Mouse (Mus musculus): Measurements from ENCODE around the gene Dnah8. TPM values are rescaled to one million over a fixed set of nuclear protein-coding genes. Genes with fewer than 3 reads are reported as not detected.
A peak's percentile ranks its signal among the peaks of the same experiment; 100 is the strongest.

The Dnah8 gene
- polyA plus RNA-seq, 1 experiment from 2014 or later, result 2.4 TPM

DNA sequence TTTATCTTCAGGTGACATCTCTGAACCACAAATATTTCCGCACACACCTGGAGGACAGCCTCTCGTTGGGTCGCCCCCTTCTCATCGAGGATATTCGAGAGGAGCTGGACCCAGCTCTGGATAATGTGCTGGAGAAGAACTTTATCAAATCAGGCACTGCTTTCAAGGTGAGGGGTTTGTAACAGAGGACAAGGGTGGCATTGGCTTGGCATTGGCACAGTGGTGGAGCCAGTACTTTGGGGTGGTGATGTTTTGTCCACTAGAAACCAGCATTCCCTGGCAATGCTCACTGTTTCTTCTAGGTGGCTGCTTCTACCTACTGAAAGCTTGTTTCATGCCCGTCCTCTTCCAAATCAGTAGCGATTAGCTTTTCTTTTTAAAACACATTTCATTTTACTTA lies 166.7 kb downstream of the Dnah8 start:
- H3K4me1 ChIP-seq (replicated peaks; ENCODE audit: control insufficient read depth, insufficient read depth, low read length), result no peaks in the 10 kb centered on the region
- no peaks in the 10 kb centered on the region for H3K27me3 ChIP-seq (ENCODE audit: control insufficient read depth, insufficient read depth, low read length)
- no peaks in the 10 kb centered on the region for H3K9me3 ChIP-seq (ENCODE audit: control insufficient read depth, low read length)
- DNase-seq (ENCODE audit: low spot score), result no peak
- WGBS, result 87% methylated on average over 7 of the region's 7 CpGs
- no peaks in the 10 kb centered on the region for H3K36me3 ChIP-seq (ENCODE audit: control insufficient read depth, insufficient read depth, low read length)
- no peak overlapping the region for H3K4me3 ChIP-seq (ENCODE audit: low read depth, low read length)
- no peak overlapping the region for H3K27ac ChIP-seq (ENCODE audit: low read depth, low read length)
- no peak for ATAC-seq (ENCODE audit: low FRiP score)
- H3K4me2 ChIP-seq (replicated peaks; ENCODE audit: low read depth, low read length), result no peak overlapping the region
- no peak overlapping the region for H3K9ac ChIP-seq (ENCODE audit: low read depth, low read length)

DNA sequence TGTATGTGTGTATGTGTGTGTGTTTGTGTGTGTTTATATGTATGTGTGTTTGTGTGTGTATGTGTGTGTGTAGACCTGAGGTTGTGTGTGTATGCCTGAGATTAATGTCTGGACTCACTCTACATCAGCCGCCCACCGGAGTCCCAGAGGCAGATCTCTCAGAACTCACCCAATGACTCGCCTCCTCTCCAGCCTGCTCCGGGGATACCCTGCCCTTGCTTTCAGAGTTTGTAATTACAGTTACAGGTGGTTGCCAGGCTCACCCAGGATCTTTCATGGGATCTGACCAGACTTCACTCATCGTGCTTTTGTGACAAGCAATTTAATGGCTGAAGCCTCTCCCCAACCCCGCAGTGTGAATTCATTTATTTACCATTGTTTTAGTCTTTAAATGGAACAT lies 168.2 kb downstream of the Dnah8 start:
- Histone ChIP-seq H3K27ac (ENCODE audit: low read depth, low read length) (no peak overlapping the region), H3K9ac (ENCODE audit: low read depth, low read length) (no peak overlapping the region), H3K36me3 (ENCODE audit: control insufficient read depth, insufficient read depth, low read length) (no peaks in the 10 kb centered on the region), H3K27me3 (ENCODE audit: control insufficient read depth, insufficient read depth, low read length) (no peaks in the 10 kb centered on the region), H3K4me1 (replicated peaks; ENCODE audit: control insufficient read depth, insufficient read depth, low read length) (no peaks in the 10 kb centered on the region), H3K9me3 (ENCODE audit: control insufficient read depth, low read length) (no peaks in the 10 kb centered on the region), H3K4me3 (ENCODE audit: low read depth, low read length) (no peak overlapping the region), H3K4me2 (replicated peaks; ENCODE audit: low read depth, low read length) (no peak overlapping the region)
- 87% methylated on average over 6 of the region's 6 CpGs for WGBS
- ATAC-seq (ENCODE audit: low FRiP score) (no peak), DNase-seq (ENCODE audit: low spot score) (no peak)

DNA sequence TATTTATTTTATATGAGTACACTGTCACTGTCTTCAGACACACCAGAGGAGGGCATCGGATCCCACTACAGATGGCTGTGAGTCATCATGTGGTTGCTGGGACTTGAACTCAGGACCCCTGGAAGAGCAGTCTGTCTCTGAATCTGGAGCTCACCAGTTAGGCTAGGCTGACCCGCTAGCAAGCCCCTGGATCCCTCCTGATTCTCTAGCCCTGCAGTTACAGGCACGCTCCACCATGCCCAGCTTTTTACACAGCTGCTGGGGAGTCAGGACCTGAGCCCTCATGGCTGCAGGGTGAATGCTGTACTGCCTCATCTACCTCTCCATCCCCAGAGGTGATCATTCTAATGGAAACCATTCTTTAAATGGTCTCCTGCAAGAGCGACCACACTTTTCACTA lies 172.5 kb downstream of the Dnah8 start:
- ATAC-seq (ENCODE audit: low FRiP score), result no peak
- Histone ChIP-seq H3K9me3 (ENCODE audit: control insufficient read depth, low read length) (no peaks in the 10 kb centered on the region), H3K4me3 (ENCODE audit: low read depth, low read length) (no peak overlapping the region), H3K27me3 (ENCODE audit: control insufficient read depth, insufficient read depth, low read length) (no peaks in the 10 kb centered on the region), H3K4me1 (replicated peaks; ENCODE audit: control insufficient read depth, insufficient read depth, low read length) (no peaks in the 10 kb centered on the region), H3K36me3 (ENCODE audit: control insufficient read depth, insufficient read depth, low read length) (no peaks in the 10 kb centered on the region), H3K4me2 (replicated peaks; ENCODE audit: low read depth, low read length) (no peak overlapping the region), H3K9ac (ENCODE audit: low read depth, low read length) (no peak overlapping the region), H3K27ac (ENCODE audit: low read depth, low read length) (no peak overlapping the region)
- DNase-seq (ENCODE audit: low spot score), result no peak
- WGBS, result 86% methylated on average over 4 of the region's 4 CpGs

DNA sequence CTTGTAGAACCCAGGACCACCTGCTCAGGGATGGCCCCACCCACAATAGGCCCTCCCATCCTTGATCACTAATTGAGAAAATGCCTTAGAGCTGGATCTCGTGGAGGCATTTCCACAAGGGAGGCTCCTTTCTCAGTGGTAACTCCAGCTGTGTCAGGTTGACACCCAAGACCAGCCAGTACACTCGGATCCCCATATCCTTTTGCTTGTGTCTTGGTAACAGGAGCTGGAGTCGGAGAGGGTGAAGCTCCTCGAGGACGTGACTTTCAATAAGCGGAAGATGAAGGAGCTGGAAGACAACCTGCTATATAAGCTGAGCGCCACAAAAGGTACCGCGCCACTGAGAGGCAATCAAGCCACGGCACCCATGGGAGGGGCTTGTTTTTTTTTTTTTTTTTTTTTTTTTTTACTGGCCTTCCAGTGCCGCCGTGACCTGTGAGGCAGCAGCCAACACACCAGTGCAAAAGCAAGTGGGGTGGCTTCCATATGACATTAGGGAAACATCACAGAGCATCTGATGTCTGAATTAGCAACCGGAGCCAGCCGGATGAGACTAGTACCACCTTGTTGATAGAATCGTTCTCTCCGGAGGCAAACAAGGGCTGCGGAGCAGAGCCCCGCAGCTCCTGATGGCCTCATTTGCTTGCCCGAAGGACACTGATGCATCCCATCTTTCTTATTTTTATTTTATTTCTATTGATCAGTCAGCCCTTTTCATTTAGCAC lies 176.3 kb downstream of the Dnah8 start:
- Histone ChIP-seq H3K9me3 (ENCODE audit: control insufficient read depth, low read length) (no peaks in the 10 kb centered on the region), H3K27ac (ENCODE audit: low read depth, low read length) (no peak overlapping the region), H3K4me3 (ENCODE audit: low read depth, low read length) (no peak overlapping the region), H3K9ac (ENCODE audit: low read depth, low read length) (no peak overlapping the region), H3K36me3 (ENCODE audit: control insufficient read depth, insufficient read depth, low read length) (no peaks in the 10 kb centered on the region), H3K27me3 (ENCODE audit: control insufficient read depth, insufficient read depth, low read length) (no peaks in the 10 kb centered on the region), H3K4me2 (replicated peaks; ENCODE audit: low read depth, low read length) (no peak overlapping the region), H3K4me1 (replicated peaks; ENCODE audit: control insufficient read depth, insufficient read depth, low read length) (no peaks in the 10 kb centered on the region; the same call in 1 of the 2 replicates)
- ATAC-seq (ENCODE audit: low FRiP score), result no peak
- WGBS, result 92% methylated on average over 19 of the region's 19 CpGs
- DNase-seq (ENCODE audit: low spot score), result no peak

DNA sequence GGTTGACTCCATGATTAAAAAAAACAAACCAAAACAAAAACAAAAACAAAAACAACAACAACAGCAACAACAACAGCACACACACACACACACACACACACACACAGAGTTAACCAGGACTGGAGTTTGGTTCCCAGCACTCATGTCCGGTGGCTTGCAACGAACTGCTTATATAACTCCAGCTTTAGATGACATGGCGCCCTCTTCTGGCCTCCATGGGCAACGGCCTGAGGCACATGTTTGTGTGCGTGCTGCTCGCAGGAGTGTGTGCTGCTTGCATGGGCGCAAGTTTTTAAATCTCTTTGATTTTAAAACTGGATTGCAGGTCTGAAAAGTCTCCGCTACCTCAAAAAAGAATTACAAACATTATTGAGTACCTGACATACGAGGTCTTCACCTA lies 179.5 kb downstream of the Dnah8 start:
- Histone ChIP-seq H3K9me3 (ENCODE audit: control insufficient read depth, low read length) (no peaks in the 10 kb centered on the region), H3K9ac (ENCODE audit: low read depth, low read length) (no peak overlapping the region), H3K27me3 (ENCODE audit: control insufficient read depth, insufficient read depth, low read length) (no peaks in the 10 kb centered on the region), H3K4me3 (ENCODE audit: low read depth, low read length) (no peak overlapping the region), H3K4me1 (replicated peaks; ENCODE audit: control insufficient read depth, insufficient read depth, low read length) (no peaks in the 10 kb centered on the region; the same call in 1 of the 2 replicates), H3K4me2 (replicated peaks; ENCODE audit: low read depth, low read length) (no peak overlapping the region), H3K27ac (ENCODE audit: low read depth, low read length) (no peak overlapping the region), H3K36me3 (ENCODE audit: control insufficient read depth, insufficient read depth, low read length) (no peaks in the 10 kb centered on the region)
- no peak for DNase-seq (ENCODE audit: low spot score)
- ATAC-seq (ENCODE audit: low FRiP score), result no peak
- WGBS, result 96% methylated on average over 9 of the region's 9 CpGs

DNA sequence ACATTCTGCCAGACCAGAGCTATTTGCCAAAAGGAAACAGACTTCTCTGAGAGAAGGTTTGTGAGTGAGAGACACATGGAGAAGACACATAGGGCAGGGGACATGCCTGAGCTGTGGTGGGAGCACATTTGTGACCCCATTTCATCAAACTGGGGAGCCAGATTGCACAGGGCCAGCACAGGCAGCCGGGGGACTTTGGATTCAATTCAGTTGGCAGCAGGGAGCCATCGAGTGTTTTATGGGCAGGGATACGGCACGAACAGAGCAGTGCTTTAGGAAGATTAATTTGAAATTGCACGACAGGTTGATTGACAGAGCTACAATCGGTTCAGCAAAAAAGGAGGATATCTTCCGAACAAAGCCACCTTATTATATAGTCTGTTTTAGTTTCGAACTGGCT lies 180.8 kb downstream of the Dnah8 start:
- no peak overlapping the region for H3K4me2 ChIP-seq (replicated peaks; ENCODE audit: low read depth, low read length)
- H3K9ac ChIP-seq (ENCODE audit: low read depth, low read length), result 0 out of 2 replicates have a peak overlapping the region, but pooled peaks have one; percentile 15
- H3K4me3 ChIP-seq (ENCODE audit: low read depth, low read length), result no peak overlapping the region
- DNase-seq (ENCODE audit: low spot score) (no peak), ATAC-seq (ENCODE audit: low FRiP score) (no peak)
- H3K4me1 ChIP-seq (replicated peaks; ENCODE audit: control insufficient read depth, insufficient read depth, low read length), result no peaks in the 10 kb centered on the region; the same call in 1 of the 2 replicates
- H3K36me3 ChIP-seq (ENCODE audit: control insufficient read depth, insufficient read depth, low read length), result no peaks in the 10 kb centered on the region
- WGBS, result 51% methylated on average over 8 of the region's 8 CpGs
- H3K27me3 ChIP-seq (ENCODE audit: control insufficient read depth, insufficient read depth, low read length), result no peaks in the 10 kb centered on the region
- H3K9me3 ChIP-seq (ENCODE audit: control insufficient read depth, low read length), result no peaks in the 10 kb centered on the region
- H3K27ac ChIP-seq (ENCODE audit: low read depth, low read length), result peak overlapping the region; percentile 30; the same call in 1 of the 2 replicates

DNA sequence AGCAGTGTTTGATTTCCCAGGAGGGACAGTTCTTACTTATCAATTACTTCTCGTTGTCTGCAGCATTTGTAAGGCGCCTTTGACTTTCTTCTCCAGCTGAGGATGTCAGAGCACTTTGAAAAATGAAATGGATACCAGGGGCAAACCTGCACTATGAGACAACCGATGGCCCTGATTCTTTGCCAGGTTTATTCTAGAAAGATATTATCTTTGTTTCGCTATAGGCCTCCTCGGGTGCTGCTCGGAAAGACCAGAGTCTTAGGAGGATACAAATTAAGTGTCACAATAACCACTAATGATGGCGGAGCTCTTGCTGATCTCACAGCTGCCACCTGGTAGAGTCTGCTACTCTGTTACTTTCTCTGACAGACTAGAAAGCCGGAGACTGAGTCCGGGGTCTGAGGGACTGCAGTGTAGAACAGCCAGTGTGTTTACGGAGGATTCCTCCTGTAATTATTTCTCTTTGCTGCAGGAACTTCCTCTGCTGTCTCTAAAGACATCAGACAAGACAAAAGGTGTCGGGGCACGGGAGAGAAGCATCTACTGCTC lies 181.4 kb downstream of the Dnah8 start:
- H3K27me3 ChIP-seq (ENCODE audit: control insufficient read depth, insufficient read depth, low read length), result no peaks in the 10 kb centered on the region
- H3K4me1 ChIP-seq (replicated peaks; ENCODE audit: control insufficient read depth, insufficient read depth, low read length), result no peaks in the 10 kb centered on the region; the same call in 1 of the 2 replicates
- DNase-seq (ENCODE audit: low spot score) (peak; percentile 36), ATAC-seq (ENCODE audit: low FRiP score) (no peak)
- H3K4me2 ChIP-seq (replicated peaks; ENCODE audit: low read depth, low read length), result no peak overlapping the region; the same call in 1 of the 2 replicates
- no peak overlapping the region for H3K9ac ChIP-seq (ENCODE audit: low read depth, low read length)
- no peaks in the 10 kb centered on the region for H3K36me3 ChIP-seq (ENCODE audit: control insufficient read depth, insufficient read depth, low read length)
- peak overlapping the region; percentile 39; the same call in 1 of the 2 replicates for H3K27ac ChIP-seq (ENCODE audit: low read depth, low read length)
- no peaks in the 10 kb centered on the region for H3K9me3 ChIP-seq (ENCODE audit: control insufficient read depth, low read length)
- H3K4me3 ChIP-seq (ENCODE audit: low read depth, low read length), result no peak overlapping the region
- WGBS, result 43% methylated on average over 12 of the region's 12 CpGs

DNA sequence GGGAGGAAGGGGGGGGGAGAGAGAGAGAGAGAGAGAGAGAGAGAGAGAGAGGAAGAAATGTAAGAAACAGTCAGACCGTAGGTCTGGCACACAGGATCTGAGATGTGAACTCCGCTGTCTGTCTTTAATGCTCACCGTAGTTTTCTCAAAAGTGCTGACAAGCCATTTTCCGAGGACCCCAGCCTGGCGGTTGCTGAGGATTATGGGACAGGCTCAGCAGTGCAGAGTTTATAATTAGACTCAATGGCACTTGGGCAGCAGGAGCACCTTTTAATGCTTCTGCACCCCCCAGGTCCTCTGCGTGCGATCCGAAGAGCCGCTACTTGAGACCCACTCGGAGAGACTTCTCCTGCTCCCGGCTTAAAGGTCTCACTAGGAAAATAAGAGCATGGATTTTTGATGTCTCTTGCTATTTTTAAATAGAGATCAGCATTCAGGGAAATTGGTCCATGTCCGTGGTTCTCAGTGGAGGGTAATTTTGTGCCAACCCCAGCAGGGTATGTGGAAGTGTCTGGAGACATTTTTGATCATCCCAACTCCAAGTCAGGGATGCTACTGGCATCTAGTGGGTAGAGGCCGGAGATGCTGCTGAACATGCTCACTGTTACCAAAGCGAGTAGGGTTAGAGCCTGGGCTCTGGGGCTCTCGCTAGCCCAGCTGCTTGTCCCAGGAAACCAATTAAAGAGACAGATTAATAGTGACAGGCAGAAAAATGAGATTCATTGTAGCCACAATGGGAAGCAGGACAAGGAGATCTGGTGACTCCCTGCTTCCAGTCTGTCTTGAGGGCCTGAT lies 184.9 kb downstream of the Dnah8 start:
- Histone ChIP-seq H3K27me3 (ENCODE audit: control insufficient read depth, insufficient read depth, low read length) (no peaks in the 10 kb centered on the region), H3K4me2 (replicated peaks; ENCODE audit: low read depth, low read length) (no peak overlapping the region), H3K36me3 (ENCODE audit: control insufficient read depth, insufficient read depth, low read length) (no peaks in the 10 kb centered on the region), H3K4me1 (replicated peaks; ENCODE audit: control insufficient read depth, insufficient read depth, low read length) (no peaks in the 10 kb centered on the region; the same call in 1 of the 2 replicates), H3K27ac (ENCODE audit: low read depth, low read length) (0 out of 2 replicates have a peak overlapping the region, but pooled peaks have one; percentile 67), H3K9me3 (ENCODE audit: control insufficient read depth, low read length) (no peaks in the 10 kb centered on the region), H3K4me3 (ENCODE audit: low read depth, low read length) (no peak overlapping the region), H3K9ac (ENCODE audit: low read depth, low read length) (no peak overlapping the region)
- 74% methylated on average over 15 of the region's 15 CpGs for WGBS
- DNase-seq (ENCODE audit: low spot score) (peak; percentile 30), ATAC-seq (ENCODE audit: low FRiP score) (peak; percentile 63; the same call in 1 of the 2 replicates)
